Mouse (Mus musculus): ENCODE results near the gene Mrfap1. TPM values are rescaled to one million over a fixed set of nuclear protein-coding genes. Genes with fewer than 3 reads are reported as not detected.

Mrfap1 gene
- polyA plus RNA-seq, 1 experiment from 2014 or later: 360 TPM

- Histone ChIP-seq H3K27ac (no peak overlapping the region), H3K9me3 (ENCODE audit: control insufficient read depth, low read length) (no peaks in the 10 kb centered on the region), H3K4me3 (replicated peaks; ENCODE audit: low read length) (no peak overlapping the region), H3K4me2 (replicated peaks) (no peak overlapping the region), H3K4me1 (replicated peaks; ENCODE audit: control insufficient read depth, insufficient read depth, low read length) (peaks cover 14% of the 10 kb centered on the region), H3K27me3 (ENCODE audit: control insufficient read depth, insufficient read depth, low read length) (no peaks in the 10 kb centered on the region; the same call in 1 of the 2 replicates), H3K36me3 (replicated peaks; ENCODE audit: control insufficient read depth, insufficient read depth) (peaks cover 9% of the 10 kb centered on the region; the same call in 1 of the 2 replicates), H3K9ac (no peak overlapping the region)
- no peak for ATAC-seq (ENCODE audit: low FRiP score)
- WGBS: 87% methylated on average over 4 of the region's 4 CpGs
- no peak for DNase-seq (ENCODE audit: low spot score)
Measured at GRCm38 (mm10) chr5:36829098-36829497, 32.5 kb upstream of the Mrfap1 start.

DNA sequence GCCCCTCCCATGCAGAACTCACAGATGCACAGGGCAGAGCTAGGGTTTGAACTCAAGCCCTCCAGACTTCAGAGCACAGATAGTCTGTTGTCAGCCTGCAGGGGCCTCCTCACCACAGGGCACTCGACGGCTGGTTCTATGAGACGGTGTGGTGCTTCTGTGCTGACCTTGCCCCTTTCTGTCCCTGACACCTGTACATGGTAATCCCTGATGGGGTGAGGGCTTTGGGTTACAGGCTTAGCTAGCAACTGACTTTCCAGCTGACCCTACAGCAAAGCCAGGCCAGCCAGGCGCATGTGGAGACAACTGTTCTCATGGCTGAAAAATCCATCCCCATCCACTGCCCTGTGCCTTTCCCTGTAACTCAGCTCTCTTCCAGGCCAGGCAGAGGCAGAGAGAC is 26.3 kb upstream of the Mrfap1 start:
- DNase-seq (ENCODE audit: low spot score) (no peak), ATAC-seq (ENCODE audit: low FRiP score) (no peak)
- no peak overlapping the region for H3K27ac ChIP-seq
- H3K27me3 ChIP-seq (ENCODE audit: control insufficient read depth, insufficient read depth, low read length): no peaks in the 10 kb centered on the region
- no peaks in the 10 kb centered on the region for H3K9me3 ChIP-seq (ENCODE audit: control insufficient read depth, low read length)
- no peak overlapping the region for H3K4me2 ChIP-seq (replicated peaks)
- 94% methylated on average over 4 of the region's 4 CpGs for WGBS
- peaks cover 9% of the 10 kb centered on the region; the same call in 1 of the 2 replicates for H3K36me3 ChIP-seq (replicated peaks; ENCODE audit: control insufficient read depth, insufficient read depth)
- no peaks in the 10 kb centered on the region for H3K4me1 ChIP-seq (replicated peaks; ENCODE audit: control insufficient read depth, insufficient read depth, low read length)
- no peak overlapping the region for H3K4me3 ChIP-seq (replicated peaks; ENCODE audit: low read length)
- no peak overlapping the region for H3K9ac ChIP-seq

GRCm38 (mm10) chr5:36820142-36820541 is 23.6 kb upstream of the Mrfap1 start:
- WGBS: 53% methylated on average over 6 of the region's 6 CpGs
- Histone ChIP-seq H3K4me1 (replicated peaks; ENCODE audit: control insufficient read depth, insufficient read depth, low read length) (no peaks in the 10 kb centered on the region), H3K9ac (no peak overlapping the region), H3K36me3 (replicated peaks; ENCODE audit: control insufficient read depth, insufficient read depth) (no peaks in the 10 kb centered on the region), H3K4me2 (replicated peaks) (no peak overlapping the region), H3K27me3 (ENCODE audit: control insufficient read depth, insufficient read depth, low read length) (no peaks in the 10 kb centered on the region), H3K27ac (no peak overlapping the region), H3K4me3 (replicated peaks; ENCODE audit: low read length) (no peak overlapping the region), H3K9me3 (ENCODE audit: control insufficient read depth, low read length) (no peaks in the 10 kb centered on the region)
- peak; percentile 56 for DNase-seq (ENCODE audit: low spot score)
- no peak for ATAC-seq (ENCODE audit: low FRiP score)

DNA sequence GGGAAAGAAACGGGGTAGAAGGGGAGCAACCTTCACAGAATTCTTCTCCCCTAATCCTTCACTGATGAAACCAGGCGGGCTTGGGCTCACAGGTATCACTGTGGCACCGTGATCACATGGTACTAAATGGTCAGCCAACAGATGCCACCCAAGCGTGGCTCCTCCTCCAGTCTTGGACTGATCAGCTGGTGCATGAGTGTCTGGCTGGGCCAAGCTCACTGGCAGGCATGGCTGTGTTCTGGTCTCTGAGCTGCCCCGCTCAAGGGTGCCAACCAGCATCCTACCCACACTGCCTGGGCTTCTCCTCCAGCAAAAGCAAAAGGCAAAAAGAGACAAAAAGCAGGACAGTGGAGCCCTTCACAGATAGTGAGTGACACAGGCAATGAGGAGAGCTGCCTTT is 23.2 kb upstream of the Mrfap1 start:
- no peaks in the 10 kb centered on the region for H3K4me1 ChIP-seq (replicated peaks; ENCODE audit: control insufficient read depth, insufficient read depth, low read length)
- H3K27me3 ChIP-seq (ENCODE audit: control insufficient read depth, insufficient read depth, low read length): no peaks in the 10 kb centered on the region
- no peaks in the 10 kb centered on the region for H3K36me3 ChIP-seq (replicated peaks; ENCODE audit: control insufficient read depth, insufficient read depth)
- no peak overlapping the region for H3K9ac ChIP-seq
- H3K9me3 ChIP-seq (ENCODE audit: control insufficient read depth, low read length): no peaks in the 10 kb centered on the region
- no peak for ATAC-seq (ENCODE audit: low FRiP score)
- H3K4me2 ChIP-seq (replicated peaks): no peak overlapping the region
- 91% methylated on average over 5 of the region's 5 CpGs for WGBS
- H3K4me3 ChIP-seq (replicated peaks; ENCODE audit: low read length): no peak overlapping the region
- no peak overlapping the region for H3K27ac ChIP-seq
- no peak for DNase-seq (ENCODE audit: low spot score)

DNA sequence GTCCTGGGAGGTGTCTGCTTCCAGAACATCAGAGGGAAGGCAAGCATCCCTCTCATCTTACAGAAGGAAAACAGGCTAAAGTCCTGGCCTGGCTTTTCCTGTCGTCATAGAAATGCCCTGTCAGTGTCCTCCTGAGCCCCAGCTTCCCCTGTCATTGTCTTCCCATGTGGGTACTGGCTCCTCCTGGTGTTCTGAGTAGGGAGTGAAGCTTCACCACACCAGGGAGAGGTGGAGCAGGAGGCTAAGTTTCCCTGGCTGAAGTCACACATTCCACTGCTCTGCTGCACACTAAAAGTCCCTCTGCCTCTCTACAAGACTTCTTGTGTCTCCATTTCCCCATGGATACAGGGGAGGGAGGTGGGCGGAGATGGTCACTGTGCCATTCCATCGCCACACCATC is 21.2 kb upstream of the Mrfap1 start:
- WGBS: 58% methylated on average over 3 of the region's 3 CpGs
- H3K27me3 ChIP-seq (ENCODE audit: control insufficient read depth, insufficient read depth, low read length): no peaks in the 10 kb centered on the region
- H3K9ac ChIP-seq: no peak overlapping the region
- H3K4me3 ChIP-seq (replicated peaks; ENCODE audit: low read length): no peak overlapping the region
- H3K4me1 ChIP-seq (replicated peaks; ENCODE audit: control insufficient read depth, insufficient read depth, low read length): no peaks in the 10 kb centered on the region
- DNase-seq (ENCODE audit: low spot score) (no peak), ATAC-seq (ENCODE audit: low FRiP score) (no peak)
- no peak overlapping the region for H3K27ac ChIP-seq
- H3K9me3 ChIP-seq (ENCODE audit: control insufficient read depth, low read length): no peaks in the 10 kb centered on the region
- no peaks in the 10 kb centered on the region for H3K36me3 ChIP-seq (replicated peaks; ENCODE audit: control insufficient read depth, insufficient read depth)
- no peak overlapping the region for H3K4me2 ChIP-seq (replicated peaks)

DNA sequence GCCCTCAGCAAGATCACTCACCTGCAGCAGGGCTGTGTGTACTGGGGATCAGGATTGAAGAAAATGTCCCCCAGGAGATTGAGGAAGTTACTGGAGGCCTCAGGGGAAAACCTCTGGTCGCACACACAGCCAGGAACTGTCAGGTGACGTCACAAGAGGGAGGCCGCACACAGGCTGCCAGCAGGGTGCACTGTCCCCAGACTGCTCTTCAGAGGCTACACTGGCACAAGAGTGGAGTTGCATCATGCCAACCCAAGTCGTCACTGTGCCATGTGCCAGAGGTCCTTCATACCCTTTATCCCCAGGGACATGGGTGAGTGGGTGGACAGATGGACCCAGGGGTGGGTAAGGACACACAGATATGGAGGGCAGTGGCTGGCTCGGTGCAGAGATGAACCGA is 18.0 kb upstream of the Mrfap1 start:
- no peaks in the 10 kb centered on the region for H3K27me3 ChIP-seq (ENCODE audit: control insufficient read depth, insufficient read depth, low read length)
- ATAC-seq (ENCODE audit: low FRiP score): no peak
- no peak overlapping the region for H3K27ac ChIP-seq
- no peaks in the 10 kb centered on the region for H3K9me3 ChIP-seq (ENCODE audit: control insufficient read depth, low read length)
- H3K4me2 ChIP-seq (replicated peaks): no peak overlapping the region
- no peak for DNase-seq (ENCODE audit: low spot score)
- no peaks in the 10 kb centered on the region for H3K4me1 ChIP-seq (replicated peaks; ENCODE audit: control insufficient read depth, insufficient read depth, low read length)
- WGBS: 72% methylated on average over 6 of the region's 6 CpGs
- H3K36me3 ChIP-seq (replicated peaks; ENCODE audit: control insufficient read depth, insufficient read depth): no peaks in the 10 kb centered on the region
- no peak overlapping the region for H3K9ac ChIP-seq
- H3K4me3 ChIP-seq (replicated peaks; ENCODE audit: low read length): no peak overlapping the region

DNA sequence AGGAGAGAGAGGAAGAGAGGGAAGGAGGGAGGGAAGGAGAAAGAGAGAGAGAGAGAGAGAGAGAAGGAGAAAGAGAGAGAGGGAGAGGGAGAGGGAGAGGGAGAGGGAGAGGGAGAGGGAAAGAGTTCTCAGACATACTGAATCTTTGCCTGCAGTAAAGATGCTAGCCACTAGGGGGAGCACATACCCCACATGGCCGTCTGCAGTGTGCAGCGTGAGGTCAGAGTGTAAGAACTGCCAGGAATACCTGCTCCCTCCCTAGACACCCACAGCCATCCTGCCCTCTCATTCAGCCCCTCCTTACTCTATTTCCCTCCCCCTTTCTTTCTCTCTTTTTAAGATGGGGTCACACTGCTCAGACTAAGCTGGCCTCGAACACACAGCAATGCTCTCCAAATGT is 14.8 kb upstream of the Mrfap1 start:
- no peak for ATAC-seq (ENCODE audit: low FRiP score)
- WGBS: 24% methylated on average over 3 of the region's 3 CpGs
- no peak overlapping the region for H3K4me3 ChIP-seq (replicated peaks; ENCODE audit: low read length)

DNA sequence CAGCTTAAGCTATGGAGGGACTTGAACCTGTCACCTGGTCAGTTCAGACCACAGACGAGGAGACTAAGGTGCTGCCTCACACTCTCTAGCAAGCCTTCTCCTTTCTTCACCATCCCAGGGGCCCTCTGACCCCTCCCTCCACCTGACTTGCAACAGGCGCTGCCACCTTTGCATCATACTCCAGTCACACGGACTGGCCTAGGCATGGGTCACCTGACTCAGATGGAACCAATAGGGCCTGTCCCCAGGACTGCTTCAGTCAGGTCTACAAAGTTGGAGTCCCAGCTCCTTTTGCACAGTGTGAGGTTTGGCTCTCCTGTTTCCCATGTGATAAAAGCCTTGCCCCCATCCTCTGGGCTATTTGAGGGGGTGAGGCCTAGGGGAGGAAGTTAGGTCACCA is 14.1 kb upstream of the Mrfap1 start:
- H3K27me3 ChIP-seq (ENCODE audit: control insufficient read depth, insufficient read depth, low read length): no peaks in the 10 kb centered on the region
- H3K9me3 ChIP-seq (ENCODE audit: control insufficient read depth, low read length): no peaks in the 10 kb centered on the region
- H3K36me3 ChIP-seq (replicated peaks; ENCODE audit: control insufficient read depth, insufficient read depth): no peaks in the 10 kb centered on the region
- ATAC-seq (ENCODE audit: low FRiP score): no peak
- DNase-seq (ENCODE audit: low spot score): no peak
- 90% methylated on average over 3 of the region's 3 CpGs for WGBS
- no peak overlapping the region for H3K27ac ChIP-seq
- no peak overlapping the region for H3K9ac ChIP-seq
- H3K4me2 ChIP-seq (replicated peaks): no peak overlapping the region
- no peak overlapping the region for H3K4me3 ChIP-seq (replicated peaks; ENCODE audit: low read length)
- no peaks in the 10 kb centered on the region for H3K4me1 ChIP-seq (replicated peaks; ENCODE audit: control insufficient read depth, insufficient read depth, low read length)

More for the DNA sequence above, 14.8 kb upstream of the Mrfap1 start:
- Histone ChIP-seq H3K9ac (no peak overlapping the region), H3K36me3 (replicated peaks; ENCODE audit: control insufficient read depth, insufficient read depth) (no peaks in the 10 kb centered on the region), H3K9me3 (ENCODE audit: control insufficient read depth, low read length) (no peaks in the 10 kb centered on the region), H3K27ac (no peak overlapping the region), H3K27me3 (ENCODE audit: control insufficient read depth, insufficient read depth, low read length) (no peaks in the 10 kb centered on the region), H3K4me1 (replicated peaks; ENCODE audit: control insufficient read depth, insufficient read depth, low read length) (no peaks in the 10 kb centered on the region), H3K4me2 (replicated peaks) (no peak overlapping the region)
- DNase-seq (ENCODE audit: low spot score): peak; percentile 74

DNA sequence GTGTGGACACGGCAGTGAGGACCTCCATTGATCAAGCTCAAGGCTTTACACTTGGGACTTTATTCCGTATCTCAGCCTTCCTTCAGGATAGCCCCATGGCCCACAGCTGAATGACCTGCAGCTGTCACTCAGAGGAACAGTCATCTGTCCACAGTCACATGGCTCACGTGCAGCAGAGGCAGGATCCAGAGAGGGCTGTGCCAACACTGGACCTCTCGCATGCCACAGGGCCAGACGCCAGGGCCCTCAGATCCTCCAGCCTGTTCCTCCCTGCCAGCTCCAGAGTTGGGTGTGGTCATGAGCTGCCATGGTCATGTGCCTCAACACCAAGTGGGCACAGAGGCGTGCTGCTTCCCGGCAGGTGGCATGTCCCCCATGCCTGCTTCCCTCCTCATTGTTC is 12.6 kb upstream of the Mrfap1 start:
- ATAC-seq (ENCODE audit: low FRiP score) (no peak), DNase-seq (ENCODE audit: low spot score) (no peak)
- Histone ChIP-seq H3K4me1 (replicated peaks; ENCODE audit: control insufficient read depth, insufficient read depth, low read length) (no peaks in the 10 kb centered on the region), H3K27me3 (ENCODE audit: control insufficient read depth, insufficient read depth, low read length) (no peaks in the 10 kb centered on the region), H3K36me3 (replicated peaks; ENCODE audit: control insufficient read depth, insufficient read depth) (no peaks in the 10 kb centered on the region), H3K4me3 (replicated peaks; ENCODE audit: low read length) (no peak overlapping the region), H3K27ac (no peak overlapping the region), H3K9me3 (ENCODE audit: control insufficient read depth, low read length) (no peaks in the 10 kb centered on the region), H3K4me2 (replicated peaks) (no peak overlapping the region), H3K9ac (no peak overlapping the region)
- WGBS: 85% methylated on average over 7 of the region's 7 CpGs

DNA sequence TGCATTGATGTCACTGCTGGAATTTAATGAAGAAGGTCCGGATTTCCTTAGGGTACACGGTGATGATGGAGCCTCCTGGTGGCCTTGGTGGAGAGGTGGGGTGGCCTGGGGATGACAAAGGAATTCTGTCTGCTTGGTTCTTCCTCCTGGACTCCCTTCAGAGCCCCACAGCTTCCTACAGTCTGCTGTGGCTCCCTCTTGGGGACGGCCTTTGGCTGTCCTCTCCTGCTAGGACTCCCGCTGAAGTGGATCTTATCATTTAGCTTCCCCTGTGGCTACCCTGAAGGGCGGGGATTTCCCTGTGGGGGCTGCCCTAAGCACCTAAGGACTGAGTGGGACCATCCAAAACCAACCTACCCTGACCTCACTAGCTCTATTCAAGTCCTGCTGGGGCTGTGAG is 10.5 kb upstream of the Mrfap1 start:
- Histone ChIP-seq H3K36me3 (replicated peaks; ENCODE audit: control insufficient read depth, insufficient read depth) (no peaks in the 10 kb centered on the region), H3K27ac (no peak overlapping the region), H3K27me3 (ENCODE audit: control insufficient read depth, insufficient read depth, low read length) (no peaks in the 10 kb centered on the region), H3K4me3 (replicated peaks; ENCODE audit: low read length) (no peak overlapping the region), H3K4me2 (replicated peaks) (no peak overlapping the region), H3K4me1 (replicated peaks; ENCODE audit: control insufficient read depth, insufficient read depth, low read length) (no peaks in the 10 kb centered on the region), H3K9ac (no peak overlapping the region), H3K9me3 (ENCODE audit: control insufficient read depth, low read length) (no peaks in the 10 kb centered on the region)
- ATAC-seq (ENCODE audit: low FRiP score) (no peak), DNase-seq (ENCODE audit: low spot score) (no peak)
- 38% methylated on average over 5 of the region's 5 CpGs for WGBS
